Mouse (Mus musculus) lung, postnatal 0 days (tissue): ENCODE data around the gene Triml1. TPM values are rescaled to one million over a fixed set of nuclear protein-coding genes. Genes with fewer than 3 reads are reported as not detected.
A peak's percentile ranks its signal among the peaks of the same experiment; 100 is the strongest.

Experiments used
- ATAC-seq: fragments of 200-750 bp; cut with Nextera tagmentation; 2 replicates; pipeline ENCODE4 v1.8.0; 2017; ENCODE audit warnings: moderate library complexity
- DNase-seq: peaks from one replicate; pipeline ENCODE4 v3.0.0-alpha.2; 2016; ENCODE audit warnings: low spot score
- H3K27ac ChIP-seq: fragments of 300-500 bp; sonication (generic); 2 replicates; pipeline ENCODE4 v1.5.1; 2014; ENCODE audit warnings: antibody characterized with exemption, mild to moderate bottlenecking, low read length, mixed read lengths
- H3K27me3 ChIP-seq: fragments of 300-500 bp; sonication (generic); replicated peaks from 2 replicates; pipeline ENCODE4 v1.6.1; 2014; ENCODE audit warnings: low read length, mixed read lengths; ENCODE audit not compliant: insufficient read depth
- H3K36me3 ChIP-seq: fragments of 300-500 bp; sonication (generic); 2 replicates; pipeline ENCODE4 v1.6.1; 2014; ENCODE audit warnings: low read length, mixed read lengths; ENCODE audit not compliant: insufficient read depth
- H3K4me1 ChIP-seq: fragments of 300-500 bp; sonication (generic); 2 replicates; pipeline ENCODE4 v1.6.1; 2014; ENCODE audit warnings: antibody characterized with exemption, low read depth, low read length, mixed read lengths; ENCODE audit not compliant: insufficient read depth
- H3K4me2 ChIP-seq: fragments of 300-500 bp; sonication (generic); replicated peaks from 2 replicates; pipeline ENCODE4 v1.6.1; 2014; ENCODE audit warnings: low read depth, mild to moderate bottlenecking, low read length, moderate library complexity, mixed read lengths
- H3K4me3 ChIP-seq: fragments of 300-500 bp; sonication (generic); 2 replicates; pipeline ENCODE4 v1.5.1; 2014; ENCODE audit warnings: low read depth, low read length
- H3K9ac ChIP-seq: fragments of 300-500 bp; sonication (generic); replicated peaks from 2 replicates; pipeline ENCODE4 v1.6.1; 2014; ENCODE audit warnings: low read depth, mild to moderate bottlenecking
- H3K9me3 ChIP-seq: fragments of 300-500 bp; sonication (generic); 2 replicates; pipeline ENCODE4 v1.6.1; 2016; ENCODE audit warnings: low read length, mixed read lengths
- CTCF ChIP-seq: IDR thresholded peaks from 2 replicates; pipeline ENCODE4 v1.5.1; 2016; ENCODE audit warnings: antibody characterized with exemption, mild to moderate bottlenecking
- EP300 ChIP-seq: IDR thresholded peaks from 2 replicates; pipeline ENCODE4 v1.6.1; 2016; ENCODE audit warnings: antibody characterized with exemption, mild to moderate bottlenecking, control low read depth
- WGBS: fragments of 180-500 bp; shearing (Covaris S2); extraction: QIAGEN DNeasy Blood & Tissue Kit; methylation state at CpG from one replicate; pipeline ENCODE4 v1.1.7; 2014; 5-methylcytosine and 5-hydroxymethylcytosine counted together
- polyA plus RNA-seq: library from polyadenylated mRNA; unstranded; fragments of >200 nt; fragmentation: Nextera tagmentation; extraction: Ambion mirVana; gene quantifications from 2 replicates; pipeline ENCODE4 v1.2.1, GENCODE M21; 2015

Gene Triml1
- polyA plus RNA-seq, result not detected in 2 replicates

DNA sequence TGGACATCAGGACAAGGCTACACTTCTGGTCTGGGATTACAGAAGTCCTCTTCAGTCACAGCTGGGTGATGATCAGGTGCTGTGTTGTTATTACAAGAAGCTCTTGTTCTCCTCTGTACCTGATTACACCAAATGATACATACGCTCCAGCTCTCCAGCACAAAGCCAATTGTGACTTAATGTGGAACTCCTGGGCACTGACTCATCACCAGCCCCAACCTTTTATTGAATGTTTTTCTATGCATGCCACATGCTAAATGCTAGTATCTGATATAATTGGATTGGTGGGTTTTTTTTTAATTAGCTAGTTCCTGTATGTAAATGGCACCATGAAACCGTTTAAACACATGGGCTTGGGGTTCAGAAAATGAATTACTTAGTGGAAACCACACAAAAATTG, at the start of gene Triml1:
Gene Triml1 (minus strand): TSS at position 101 of the 400 bp plus-strand sequence.
- H3K27me3 ChIP-seq, result no peaks in the 10 kb centered on the region
- H3K4me1 ChIP-seq, result no peaks in the 10 kb centered on the region
- DNase-seq (no peak), ATAC-seq (no peak)
- H3K4me2 ChIP-seq, result no peak within 1 kb of the TSS
- TF ChIP-seq EP300 (no peak), CTCF (no peak)
- 70% methylated on average over 2 of the region's 2 CpGs for WGBS
- H3K9ac ChIP-seq, result no peak within 1 kb of the TSS
- no peaks in the 10 kb centered on the region for H3K36me3 ChIP-seq
- H3K4me3 ChIP-seq, result no peak within 1 kb of the TSS
- H3K9me3 ChIP-seq, result no peaks in the 10 kb centered on the region
- H3K27ac ChIP-seq, result no peak within 1 kb of the TSS

DNA sequence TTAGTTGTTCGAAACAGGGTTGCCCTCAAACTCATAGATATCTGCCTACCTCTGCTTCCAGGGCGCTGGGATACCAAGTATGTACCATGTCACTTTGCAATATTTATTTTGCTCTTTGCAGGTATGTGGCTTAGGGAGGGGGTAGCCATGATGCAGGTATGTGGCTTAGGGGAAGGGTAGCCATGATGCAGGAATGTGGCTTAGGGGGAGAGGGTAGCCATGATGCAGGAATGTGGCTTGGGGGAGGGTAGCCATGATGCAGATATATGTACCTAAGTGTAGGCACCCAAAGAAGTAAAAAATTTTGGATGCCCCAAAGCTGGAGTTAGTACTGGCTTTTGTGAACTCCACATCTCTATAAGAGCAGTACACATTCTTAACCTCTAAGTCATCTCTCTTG, 41.0 kb upstream of the Triml1 start:
- 86% methylated on average over 2 of the region's 2 CpGs for WGBS
- H3K27me3 ChIP-seq, result no peaks in the 10 kb centered on the region
- no peak overlapping the region for H3K27ac ChIP-seq
- no peaks in the 10 kb centered on the region for H3K4me1 ChIP-seq
- no peaks in the 10 kb centered on the region for H3K9me3 ChIP-seq
- no peak overlapping the region for H3K4me2 ChIP-seq
- H3K36me3 ChIP-seq, result no peaks in the 10 kb centered on the region
- H3K4me3 ChIP-seq, result no peak overlapping the region
- TF ChIP-seq EP300 (no peak), CTCF (no peak)
- no peak overlapping the region for H3K9ac ChIP-seq
- DNase-seq (no peak), ATAC-seq (no peak)

DNA sequence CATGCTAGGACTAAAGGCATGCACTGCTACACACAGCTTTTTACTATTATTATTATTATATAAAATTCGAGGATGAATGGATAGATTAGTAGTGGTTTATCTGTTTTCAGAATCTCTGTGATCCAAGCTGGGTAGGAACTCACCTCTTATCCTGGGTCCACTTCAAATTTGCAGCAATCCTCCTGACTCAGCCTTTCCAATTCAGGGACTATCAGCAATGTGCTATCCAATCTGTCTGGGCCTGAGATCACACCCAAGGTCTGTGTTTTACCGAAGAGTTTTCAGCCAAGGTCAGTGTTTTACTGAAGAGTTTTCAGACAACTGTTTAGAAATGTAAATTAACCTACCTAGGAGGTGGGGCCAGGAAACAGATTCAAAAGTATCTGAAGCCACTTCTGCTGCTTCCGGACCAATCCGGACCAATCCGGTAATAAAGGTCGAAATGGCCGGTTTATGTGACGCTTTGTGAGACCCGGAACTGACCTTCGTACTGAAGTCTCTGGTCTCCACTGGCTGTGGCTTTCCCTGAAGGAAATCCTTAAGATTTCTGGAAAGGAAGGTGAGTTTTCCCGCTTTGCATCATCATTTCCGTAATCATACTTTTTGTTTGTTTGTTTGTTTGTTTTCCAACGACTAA, 38.9 kb upstream of the Triml1 start, which contains the start of gene Triml2:
Gene Triml2 (plus strand): TSS at position 488 of the 637 bp plus-strand sequence.
- H3K27ac ChIP-seq, result no peak within 1 kb of the TSS
- no peak within 1 kb of the TSS for H3K4me3 ChIP-seq
- no peaks in the 10 kb centered on the region for H3K9me3 ChIP-seq
- H3K27me3 ChIP-seq, result no peaks in the 10 kb centered on the region
- no peak for DNase-seq
- no peak within 1 kb of the TSS for H3K9ac ChIP-seq
- H3K36me3 ChIP-seq, result no peaks in the 10 kb centered on the region
- H3K4me1 ChIP-seq, result no peaks in the 10 kb centered on the region
- no peak for TF ChIP-seq CTCF
- no peak for TF ChIP-seq EP300
- no peak for ATAC-seq
- no peak within 1 kb of the TSS for H3K4me2 ChIP-seq
- 93% methylated on average over 13 of the region's 13 CpGs for WGBS

DNA sequence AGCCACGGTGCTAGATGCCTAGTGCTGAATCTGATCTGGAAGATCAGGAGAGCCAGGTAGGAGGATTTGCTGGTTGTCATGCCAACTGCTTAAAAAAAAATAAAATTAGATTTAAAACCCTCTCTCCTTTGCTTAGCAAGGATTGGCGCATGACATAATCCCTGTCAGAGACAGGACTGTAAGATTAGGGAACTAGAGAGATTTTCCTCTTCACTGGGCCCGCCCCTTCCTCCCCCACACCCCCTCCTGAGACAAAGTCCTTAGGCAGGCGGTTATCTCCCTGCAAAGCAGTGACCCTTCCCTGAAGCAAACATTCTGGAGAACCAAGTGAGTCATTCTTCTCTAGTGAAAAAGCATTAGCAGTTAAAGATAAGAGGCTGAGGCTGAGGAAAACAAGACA, 37.9 kb upstream of the Triml1 start:
- DNase-seq, result peak; percentile 66
- no peaks in the 10 kb centered on the region for H3K9me3 ChIP-seq
- no peaks in the 10 kb centered on the region for H3K27me3 ChIP-seq
- H3K4me1 ChIP-seq, result no peaks in the 10 kb centered on the region
- no peak overlapping the region for H3K4me2 ChIP-seq
- H3K4me3 ChIP-seq, result no peak overlapping the region
- 19% methylated on average over 4 of the region's 4 CpGs for WGBS
- H3K9ac ChIP-seq, result no peak overlapping the region
- ATAC-seq, result peak; percentile 86
- no peaks in the 10 kb centered on the region for H3K36me3 ChIP-seq
- TF ChIP-seq CTCF (no peak), EP300 (peak; percentile 59; the same call in 1 of the 2 replicates)
- no peak overlapping the region for H3K27ac ChIP-seq

DNA sequence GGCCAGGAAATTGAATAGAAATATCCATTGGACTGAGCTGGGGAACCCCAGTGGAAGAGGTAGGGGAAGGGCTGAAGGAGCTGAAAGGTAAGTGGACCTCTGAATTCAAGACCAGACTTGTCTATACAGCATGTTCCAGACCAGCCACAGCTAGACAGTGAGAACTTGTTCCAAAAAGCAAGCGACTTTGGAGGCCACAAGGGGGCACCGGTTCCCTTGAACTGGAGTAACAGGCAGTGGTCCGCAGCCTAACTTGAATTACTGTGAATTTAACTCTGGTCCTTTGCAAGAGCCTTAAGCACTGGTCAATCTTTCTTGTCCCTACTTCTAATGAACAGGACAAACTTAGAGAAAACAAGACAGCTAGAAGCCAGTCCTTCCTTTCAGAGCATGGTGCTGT, 37.0 kb upstream of the Triml1 start:
- H3K9me3 ChIP-seq, result no peaks in the 10 kb centered on the region
- no peaks in the 10 kb centered on the region for H3K4me1 ChIP-seq
- no peaks in the 10 kb centered on the region for H3K36me3 ChIP-seq
- no peak overlapping the region for H3K27ac ChIP-seq
- H3K4me3 ChIP-seq, result no peak overlapping the region
- TF ChIP-seq CTCF (peak; percentile 37), EP300 (no peak)
- H3K27me3 ChIP-seq, result no peaks in the 10 kb centered on the region
- 57% methylated on average over 3 of the region's 3 CpGs for WGBS
- H3K4me2 ChIP-seq, result no peak overlapping the region
- H3K9ac ChIP-seq, result no peak overlapping the region
- DNase-seq (no peak), ATAC-seq (no peak)

DNA sequence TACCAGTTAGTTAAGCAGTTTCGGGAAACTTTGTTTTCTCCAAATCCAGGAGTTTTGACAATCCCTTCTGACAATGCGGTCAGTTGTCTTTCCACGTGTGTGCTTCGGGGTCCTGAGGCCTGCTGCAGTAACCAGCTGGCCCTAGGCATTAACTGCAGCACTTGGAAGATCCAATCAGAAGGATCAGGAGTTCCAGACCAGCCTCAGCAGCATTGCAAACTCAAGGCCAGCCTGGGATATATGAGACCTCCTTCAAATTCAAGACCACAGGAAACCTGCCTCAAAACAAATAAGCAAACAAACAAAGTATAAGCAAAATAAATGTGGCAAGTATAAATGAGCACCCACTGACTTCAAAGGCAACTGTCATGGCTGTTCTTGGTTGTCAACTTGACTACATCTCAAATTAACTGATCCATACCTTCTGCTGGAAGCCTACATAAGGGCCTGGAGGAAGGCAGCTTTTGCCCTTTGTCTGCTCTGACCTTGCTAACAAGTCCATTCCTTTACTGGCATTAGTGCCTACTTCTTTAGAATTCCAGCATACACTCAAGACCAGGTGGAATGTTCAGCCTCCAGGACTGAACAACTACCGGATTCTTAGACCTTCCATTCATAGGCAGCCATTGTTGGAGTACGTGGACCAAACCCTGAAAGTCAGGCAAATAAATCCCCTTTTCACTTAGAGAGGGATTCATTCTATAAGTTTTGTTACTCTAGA, 35.6 kb upstream of the Triml1 start:
- no peaks in the 10 kb centered on the region for H3K27me3 ChIP-seq
- H3K27ac ChIP-seq, result no peak overlapping the region
- ATAC-seq (peak; percentile 38), DNase-seq (peak; percentile 10)
- no peak overlapping the region for H3K4me2 ChIP-seq
- H3K9me3 ChIP-seq, result no peaks in the 10 kb centered on the region
- TF ChIP-seq EP300 (peak; percentile 74), CTCF (no peak)
- H3K4me3 ChIP-seq, result no peak overlapping the region
- H3K4me1 ChIP-seq, result no peaks in the 10 kb centered on the region
- WGBS, result 80% methylated on average over 6 of the region's 6 CpGs
- no peak overlapping the region for H3K9ac ChIP-seq
- H3K36me3 ChIP-seq, result no peaks in the 10 kb centered on the region
